Comparison of ENCODE assay signal across 8 mouse cellular contexts in genomic region chr7:44484841-44485571, GRCm38 (mm10). TPM values are rescaled to one million over a fixed set of nuclear protein-coding genes. Genes with fewer than 3 reads are reported as not detected.
DNase-seq lines count a peak whose midpoint lies in the region; ATAC-seq lines count a peak whose summit lies in the region.

No protein-coding gene starts in this region.

- no peak overlapping the region for H3K27ac ChIP-seq in embryonic facial prominence, embryonic 12.5 days
- H3K27ac ChIP-seq in heart, embryonic 10.5 days = no peak overlapping the region
- H3K27ac ChIP-seq in limb, embryonic 13.5 days = no peak overlapping the region
- no peak overlapping the region for H3K27ac ChIP-seq in midbrain, embryonic 16.5 days (ENCODE audit: low read length)

- no peak overlapping the region for H3K9ac ChIP-seq in embryonic facial prominence, embryonic 12.5 days
- no peak overlapping the region for H3K9ac ChIP-seq in limb, embryonic 13.5 days
- no peak overlapping the region for H3K9ac ChIP-seq in midbrain, embryonic 16.5 days (ENCODE audit: low read depth, low read length)

- no peak overlapping the region for H3K4me3 ChIP-seq in embryonic facial prominence, embryonic 12.5 days
- no peak overlapping the region for H3K4me3 ChIP-seq in heart, embryonic 10.5 days
- H3K4me3 ChIP-seq in limb, embryonic 13.5 days = no peak overlapping the region
- H3K4me3 ChIP-seq in midbrain, embryonic 16.5 days (ENCODE audit: low read depth, low read length) = no peak overlapping the region

- peak; percentile 60 for DNase-seq in 416B (ENCODE audit: low read depth)
- DNase-seq in adrenal gland, postnatal 25 days = peak; percentile 67
- peak; percentile 90 for DNase-seq in heart, embryonic 10.5 days (ENCODE audit: low spot score)
- DNase-seq in kidney, adult 9 months = peak; percentile 76
- DNase-seq in spleen, postnatal 14 days (ENCODE audit: low spot score in 2 of 2) = peak; percentile 63 to 76

- H3K4me2 ChIP-seq in embryonic facial prominence, embryonic 12.5 days (replicated peaks) = no peak overlapping the region
- H3K4me2 ChIP-seq in limb, embryonic 13.5 days (replicated peaks) = no peak overlapping the region
- no peak overlapping the region for H3K4me2 ChIP-seq in midbrain, embryonic 16.5 days (ENCODE audit: low read length)

- no peaks in the 10 kb centered on the region for H3K9me3 ChIP-seq in embryonic facial prominence, embryonic 12.5 days
- no peaks in the 10 kb centered on the region for H3K9me3 ChIP-seq in heart, embryonic 10.5 days
- no peaks in the 10 kb centered on the region for H3K9me3 ChIP-seq in limb, embryonic 13.5 days
- no peaks in the 10 kb centered on the region for H3K9me3 ChIP-seq in midbrain, embryonic 16.5 days (replicated peaks; ENCODE audit: control insufficient read depth, low read length, poor library complexity, severe bottlenecking)

- peaks cover 14% of the 10 kb centered on the region for H3K36me3 ChIP-seq in embryonic facial prominence, embryonic 12.5 days
- peaks cover 33% of the 10 kb centered on the region for H3K36me3 ChIP-seq in heart, embryonic 10.5 days
- peaks cover 15% of the 10 kb centered on the region for H3K36me3 ChIP-seq in limb, embryonic 13.5 days
- H3K36me3 ChIP-seq in midbrain, embryonic 16.5 days (ENCODE audit: control insufficient read depth, insufficient read depth, low read length) = peaks cover 13% of the 10 kb centered on the region

- peak; percentile 45; the same call in 1 of the 2 replicates for ATAC-seq in embryonic facial prominence, embryonic 12.5 days (ENCODE audit: insufficient number of reproducible peaks, insufficient read depth, low FRiP score, low TSS enrichment)
- ATAC-seq in limb, embryonic 13.5 days (ENCODE audit: low FRiP score, low read depth) = peak; percentile 74; the same call in 1 of the 2 replicates
- ATAC-seq in midbrain, embryonic 16.5 days = peak; percentile 84

- H3K27me3 ChIP-seq in embryonic facial prominence, embryonic 12.5 days = peaks cover 16% of the 10 kb centered on the region
- peaks cover 15% of the 10 kb centered on the region; the same call in 1 of the 2 replicates for H3K27me3 ChIP-seq in heart, embryonic 10.5 days (ENCODE audit: insufficient read depth, poor library complexity, severe bottlenecking)
- peaks cover 31% of the 10 kb centered on the region for H3K27me3 ChIP-seq in limb, embryonic 13.5 days
- peaks cover 3% of the 10 kb centered on the region for H3K27me3 ChIP-seq in midbrain, embryonic 16.5 days (ENCODE audit: control insufficient read depth, insufficient read depth, low read depth, low read length)

- 38% methylated on average over 5 of the region's 5 CpGs for WGBS in embryonic facial prominence, embryonic 12.5 days
- WGBS in heart, embryonic 10.5 days = 25% methylated on average over 5 of the region's 5 CpGs
- 35% methylated on average over 5 of the region's 5 CpGs for WGBS in limb, embryonic 13.5 days
- WGBS in midbrain, embryonic 16.5 days = 33% methylated on average over 5 of the region's 5 CpGs

- H3K4me1 ChIP-seq in embryonic facial prominence, embryonic 12.5 days = no peaks in the 10 kb centered on the region
- peaks cover 30% of the 10 kb centered on the region for H3K4me1 ChIP-seq in heart, embryonic 10.5 days
- H3K4me1 ChIP-seq in limb, embryonic 13.5 days = no peaks in the 10 kb centered on the region
- H3K4me1 ChIP-seq in midbrain, embryonic 16.5 days (ENCODE audit: control insufficient read depth, insufficient read depth, low read length) = no peaks in the 10 kb centered on the region

RNA-seq across cellular contexts. Expression of gene Emc10, which starts 11.3 kb away (rescaled TPM):
- 83.9 and 97.6 TPM in 2 replicates for total RNA-seq in adrenal gland, postnatal 25 days (2021)
- polyA plus RNA-seq in embryonic facial prominence, embryonic 12.5 days (2016; fragmentation: Nextera tagmentation; extraction: Ambion mirVana) = 121 and 124 TPM in 2 replicates
- polyA plus RNA-seq in heart, embryonic 10.5 days (2016; fragmentation: Nextera tagmentation; extraction: Ambion mirVana) = 92.2 and 95.7 TPM in 2 replicates
- polyA plus RNA-seq in limb, embryonic 13.5 days (2015; fragmentation: Nextera tagmentation; extraction: Ambion mirVana) = 104 and 106 TPM in 2 replicates
- polyA plus RNA-seq in midbrain, embryonic 16.5 days (2015; fragmentation: Nextera tagmentation; extraction: Ambion mirVana) = 121 and 137 TPM in 2 replicates

RNA-seq across cellular contexts. Expression of gene Fam71e1, which starts 11.4 kb away (rescaled TPM):
- 12.3 and 17.5 TPM in 2 replicates for total RNA-seq in adrenal gland, postnatal 25 days (2021)
- 20.2 and 22.5 TPM in 2 replicates for polyA plus RNA-seq in embryonic facial prominence, embryonic 12.5 days (2016; fragmentation: Nextera tagmentation; extraction: Ambion mirVana)
- 9.3 and 11.1 TPM in 2 replicates for polyA plus RNA-seq in heart, embryonic 10.5 days (2016; fragmentation: Nextera tagmentation; extraction: Ambion mirVana)
- polyA plus RNA-seq in limb, embryonic 13.5 days (2015; fragmentation: Nextera tagmentation; extraction: Ambion mirVana) = 22.4 and 22.9 TPM in 2 replicates
- 24.2 and 29.8 TPM in 2 replicates for polyA plus RNA-seq in midbrain, embryonic 16.5 days (2015; fragmentation: Nextera tagmentation; extraction: Ambion mirVana)

RNA-seq across cellular contexts. Expression of gene Josd2, which starts 17.2 kb away (rescaled TPM):
- total RNA-seq in adrenal gland, postnatal 25 days (2021) = 43.9 and 49.2 TPM in 2 replicates
- polyA plus RNA-seq in embryonic facial prominence, embryonic 12.5 days (2016; fragmentation: Nextera tagmentation; extraction: Ambion mirVana) = 80.4 and 85.6 TPM in 2 replicates
- polyA plus RNA-seq in heart, embryonic 10.5 days (2016; fragmentation: Nextera tagmentation; extraction: Ambion mirVana) = 158 and 196 TPM in 2 replicates
- 87.7 and 91.3 TPM in 2 replicates for polyA plus RNA-seq in limb, embryonic 13.5 days (2015; fragmentation: Nextera tagmentation; extraction: Ambion mirVana)
- 39.5 and 39.6 TPM in 2 replicates for polyA plus RNA-seq in midbrain, embryonic 16.5 days (2015; fragmentation: Nextera tagmentation; extraction: Ambion mirVana)

RNA-seq across cellular contexts. Expression of gene Aspdh, which starts 19.8 kb away (rescaled TPM):
- total RNA-seq in adrenal gland, postnatal 25 days (2021) = 0.61 and 1.9 TPM in 2 replicates
- 0.42 and 0.71 TPM in 2 replicates for polyA plus RNA-seq in embryonic facial prominence, embryonic 12.5 days (2016; fragmentation: Nextera tagmentation; extraction: Ambion mirVana)
- polyA plus RNA-seq in heart, embryonic 10.5 days (2016; fragmentation: Nextera tagmentation; extraction: Ambion mirVana) = 0.83 and 1.8 TPM in 2 replicates
- 0.36 TPM in 1 of 2 replicates, not detected in the other for polyA plus RNA-seq in limb, embryonic 13.5 days (2015; fragmentation: Nextera tagmentation; extraction: Ambion mirVana)
- 3.9 and 4.2 TPM in 2 replicates for polyA plus RNA-seq in midbrain, embryonic 16.5 days (2015; fragmentation: Nextera tagmentation; extraction: Ambion mirVana)

RNA-seq across cellular contexts. Expression of gene Mybpc2, which starts 39.5 kb away (rescaled TPM):
- not detected in 2 replicates for total RNA-seq in adrenal gland, postnatal 25 days (2021)
- 0.06 TPM in 2 replicates for polyA plus RNA-seq in embryonic facial prominence, embryonic 12.5 days (2016; fragmentation: Nextera tagmentation; extraction: Ambion mirVana)
- polyA plus RNA-seq in heart, embryonic 10.5 days (2016; fragmentation: Nextera tagmentation; extraction: Ambion mirVana) = 0.21 TPM in 2 replicates
- 0.08 and 0.10 TPM in 2 replicates for polyA plus RNA-seq in limb, embryonic 13.5 days (2015; fragmentation: Nextera tagmentation; extraction: Ambion mirVana)
- polyA plus RNA-seq in midbrain, embryonic 16.5 days (2015; fragmentation: Nextera tagmentation; extraction: Ambion mirVana) = 0.16 and 0.17 TPM in 2 replicates
